Mouse (Mus musculus) liver, embryonic 13.5 days (tissue): Measurements from ENCODE around the gene Krtap19-9b. TPM values are rescaled to one million over a fixed set of nuclear protein-coding genes. Genes with fewer than 3 reads are reported as not detected.

Experiments
- ATAC-seq: fragments of 200-750 bp; cut with Nextera tagmentation; 2 replicates; pipeline ENCODE4 v1.8.0; 2017; ENCODE audit warnings: low read depth, mild to moderate bottlenecking, moderate number of reproducible peaks, moderate library complexity
- DNase-seq: peaks from one replicate; pipeline ENCODE4 v3.0.0; 2022
- H3K27ac ChIP-seq: fragments of 300-500 bp; sonication (generic); 2 replicates; pipeline ENCODE4 v1.5.1; 2015; ENCODE audit warnings: moderate library complexity, mild to moderate bottlenecking, inconsistent platforms
- H3K27me3 ChIP-seq: fragments of 300-500 bp; sonication (generic); 2 replicates; pipeline ENCODE4 v1.6.1; 2015; ENCODE audit warnings: mild to moderate bottlenecking, inconsistent platforms
- H3K36me3 ChIP-seq: fragments of 300-500 bp; sonication (generic); 2 replicates; pipeline ENCODE4 v1.6.1; 2015; ENCODE audit warnings: mild to moderate bottlenecking, inconsistent platforms
- H3K4me1 ChIP-seq: fragments of 300-500 bp; sonication (generic); replicated peaks from 2 replicates; pipeline ENCODE4 v1.6.1; 2015; ENCODE audit warnings: inconsistent platforms
- H3K4me2 ChIP-seq: fragments of 300-500 bp; sonication (generic); 2 replicates; pipeline ENCODE4 v1.6.1; 2015; ENCODE audit warnings: inconsistent platforms, mild to moderate bottlenecking, moderate library complexity
- H3K4me3 ChIP-seq: fragments of 300-500 bp; sonication (generic); replicated peaks from 2 replicates; pipeline ENCODE4 v1.5.1; 2015; ENCODE audit warnings: mild to moderate bottlenecking, inconsistent platforms
- H3K9ac ChIP-seq: fragments of 300-500 bp; sonication (generic); 2 replicates; pipeline ENCODE4 v1.6.1; 2015; ENCODE audit warnings: mild to moderate bottlenecking, inconsistent platforms
- H3K9me3 ChIP-seq: fragments of 300-500 bp; sonication (generic); replicated peaks from 2 replicates; pipeline ENCODE4 v1.6.1; 2016; ENCODE audit warnings: inconsistent platforms
- WGBS: fragments of 180-500 bp; shearing (Covaris S2); methylation state at CpG from one replicate; pipeline ENCODE4 v1.1.7; 2015; ENCODE audit not compliant: insufficient replicate concordance; 5-methylcytosine and 5-hydroxymethylcytosine counted together
- polyA plus RNA-seq: library from polyadenylated mRNA; unstranded; fragments of >200 nt; fragmentation: Nextera tagmentation; extraction: Ambion mirVana; gene quantifications from 2 replicates; pipeline ENCODE4 v1.2.1, GENCODE M21; 2015

Krtap19-9b gene
- polyA plus RNA-seq: not detected in 2 replicates

DNA sequence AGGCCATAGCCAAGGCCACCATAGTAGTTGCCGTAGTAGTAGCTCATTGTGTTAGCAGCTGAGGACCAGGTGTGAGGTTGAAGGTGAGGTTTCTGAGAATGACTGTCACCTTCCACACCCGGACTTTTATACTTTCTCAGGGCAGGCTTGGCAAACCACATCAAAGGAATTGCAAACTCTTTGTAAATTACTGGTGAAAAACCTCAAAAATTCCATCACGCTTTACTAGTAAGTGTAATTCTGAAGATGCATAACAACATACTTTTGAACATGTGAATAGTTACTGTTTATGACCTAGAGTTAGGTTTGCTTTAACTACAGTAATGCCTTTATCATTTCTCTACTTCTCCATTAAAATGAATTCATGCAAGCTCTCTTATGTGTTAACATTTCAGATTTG, at the start of gene Krtap19-9b:
TSS of gene Krtap19-9b (minus strand) at position 101 of the 400 bp plus-strand sequence.
- WGBS: 62% methylated on average over 3 of the region's 3 CpGs

GRCm38 (mm10) chr16:88962773-88963172, 30.7 kb upstream of the Krtap19-9b start, which contains the start of gene Krtap16-3:
Gene Krtap16-3 (minus strand): TSS chr16:88962873.
- no peaks in the 10 kb centered on the region for H3K4me1 ChIP-seq
- no peaks in the 10 kb centered on the region for H3K27me3 ChIP-seq
- no peak for ATAC-seq
- no peaks in the 10 kb centered on the region for H3K36me3 ChIP-seq
- DNase-seq: no peak
- no peaks in the 10 kb centered on the region for H3K9me3 ChIP-seq
- H3K9ac ChIP-seq: no peak within 1 kb of the TSS
- no peak within 1 kb of the TSS for H3K27ac ChIP-seq
- WGBS: 61% methylated on average over 7 of the region's 7 CpGs
- no peak within 1 kb of the TSS for H3K4me3 ChIP-seq
- no peak within 1 kb of the TSS for H3K4me2 ChIP-seq

More for the DNA sequence above, at the start of gene Krtap19-9b:
- no peaks in the 10 kb centered on the region for H3K36me3 ChIP-seq
- H3K9ac ChIP-seq: no peak within 1 kb of the TSS
- no peaks in the 10 kb centered on the region for H3K27me3 ChIP-seq
- no peaks in the 10 kb centered on the region for H3K9me3 ChIP-seq
- H3K4me1 ChIP-seq: no peaks in the 10 kb centered on the region
- no peak within 1 kb of the TSS for H3K27ac ChIP-seq
- no peak for ATAC-seq
- DNase-seq: no peak
- H3K4me3 ChIP-seq: no peak within 1 kb of the TSS
- no peak within 1 kb of the TSS for H3K4me2 ChIP-seq

DNA sequence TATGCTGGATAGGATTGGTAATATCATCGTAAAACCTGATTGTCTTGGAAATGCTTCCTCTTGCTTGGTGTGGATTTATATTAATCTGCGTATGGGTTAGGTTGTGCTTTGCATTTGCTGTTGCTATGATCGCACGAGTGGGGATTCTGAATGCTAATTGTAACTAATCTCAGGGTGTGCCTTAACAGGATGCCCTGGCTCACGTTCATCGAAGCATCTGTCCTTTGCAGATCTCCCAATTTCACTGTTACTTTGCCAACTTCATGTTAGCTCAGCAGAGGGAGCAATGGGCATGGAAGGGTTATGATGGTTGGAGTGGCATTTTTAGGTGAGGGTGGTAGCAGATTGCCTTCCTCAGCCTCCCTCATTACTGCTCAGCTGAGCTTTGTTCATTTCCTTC, 9.0 kb upstream of the Krtap19-9b start:
- Histone ChIP-seq H3K9me3 (no peaks in the 10 kb centered on the region), H3K27ac (no peak overlapping the region), H3K36me3 (no peaks in the 10 kb centered on the region), H3K4me2 (no peak overlapping the region), H3K4me1 (no peaks in the 10 kb centered on the region), H3K27me3 (no peaks in the 10 kb centered on the region), H3K4me3 (no peak overlapping the region), H3K9ac (no peak overlapping the region)
- DNase-seq (no peak), ATAC-seq (no peak)
- 74% methylated on average over 6 of the region's 6 CpGs for whole genome bisulfite sequencing

GRCm38 (mm10) chr16:88938252-88938651, 6.2 kb upstream of the Krtap19-9b start:
- no peak overlapping the region for H3K27ac ChIP-seq
- no peaks in the 10 kb centered on the region for H3K4me1 ChIP-seq
- H3K36me3 ChIP-seq: no peaks in the 10 kb centered on the region
- ATAC-seq: no peak
- H3K9ac ChIP-seq: no peak overlapping the region
- H3K4me2 ChIP-seq: no peak overlapping the region
- no peaks in the 10 kb centered on the region for H3K9me3 ChIP-seq
- DNase-seq: no peak
- no peak overlapping the region for H3K4me3 ChIP-seq
- no peaks in the 10 kb centered on the region for H3K27me3 ChIP-seq
- WGBS: 59% methylated on average over 7 of the region's 7 CpGs

DNA sequence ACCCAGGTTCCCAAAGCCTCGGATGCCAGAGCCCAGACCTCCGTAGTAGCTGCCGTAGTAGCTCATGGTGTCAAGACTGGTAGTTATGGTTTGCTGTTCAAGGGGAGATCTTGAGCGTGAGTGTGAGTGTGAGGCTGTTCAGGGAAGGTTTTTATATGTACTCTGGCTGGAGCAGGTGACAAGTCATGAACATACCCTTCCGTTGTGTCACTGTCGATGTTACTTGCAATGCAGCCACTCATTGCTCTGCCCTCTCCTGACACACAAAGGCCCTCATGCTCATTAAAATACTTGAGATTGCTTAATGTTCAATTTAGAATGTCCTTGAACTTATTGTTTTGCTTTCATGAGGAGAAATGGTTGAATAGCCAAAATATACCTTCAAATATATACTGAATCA, 35.7 kb downstream of the Krtap19-9b start, which contains the start of gene Krtap19-5:
TSS of gene Krtap19-5 (minus strand) at position 101 of the 400 bp plus-strand sequence.
- 75% methylated on average over 6 of the region's 6 CpGs for WGBS
- Histone ChIP-seq H3K4me2 (no peak within 1 kb of the TSS), H3K27me3 (no peaks in the 10 kb centered on the region), H3K4me3 (no peak within 1 kb of the TSS), H3K9ac (no peak within 1 kb of the TSS), H3K36me3 (no peaks in the 10 kb centered on the region), H3K9me3 (no peaks in the 10 kb centered on the region), H3K27ac (no peak within 1 kb of the TSS), H3K4me1 (no peaks in the 10 kb centered on the region)
- DNase-seq: no peak
- no peak for ATAC-seq

GRCm38 (mm10) chr16:88886870-88887269, 45.2 kb downstream of the Krtap19-9b start:
- H3K27me3 ChIP-seq: no peaks in the 10 kb centered on the region
- ATAC-seq (no peak), DNase-seq (no peak)
- no peaks in the 10 kb centered on the region for H3K9me3 ChIP-seq
- H3K27ac ChIP-seq: no peak overlapping the region
- WGBS: 63% methylated on average over 6 of the region's 6 CpGs
- no peaks in the 10 kb centered on the region for H3K36me3 ChIP-seq
- no peak overlapping the region for H3K9ac ChIP-seq
- H3K4me2 ChIP-seq: no peak overlapping the region
- H3K4me3 ChIP-seq: no peak overlapping the region
- H3K4me1 ChIP-seq: no peaks in the 10 kb centered on the region

DNA sequence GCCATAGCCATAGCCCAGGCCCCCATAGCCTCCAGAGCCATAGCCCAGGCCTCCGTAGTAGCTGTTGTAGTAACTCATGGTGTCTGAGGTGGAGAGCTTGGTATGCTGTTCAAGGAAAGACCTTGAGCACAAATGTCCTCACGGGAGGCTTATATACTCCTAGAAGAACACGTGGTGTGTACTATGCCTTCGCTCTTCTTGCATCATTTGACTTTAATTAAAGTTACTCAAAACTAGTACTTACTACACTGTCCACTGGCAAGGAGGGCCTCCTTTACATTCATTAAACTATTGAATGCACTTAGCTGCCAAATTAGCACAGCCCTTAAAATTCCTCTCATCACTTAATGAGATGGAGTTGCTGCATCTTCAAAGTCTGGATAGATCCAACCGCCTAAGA, 47.1 kb downstream of the Krtap19-9b start, which contains the start of gene Krtap19-4:
TSS of gene Krtap19-4 (minus strand) at position 101 of the 400 bp plus-strand sequence.
- ATAC-seq (no peak), DNase-seq (no peak)
- Histone ChIP-seq H3K9me3 (no peaks in the 10 kb centered on the region), H3K36me3 (no peaks in the 10 kb centered on the region), H3K4me1 (no peaks in the 10 kb centered on the region), H3K9ac (no peak within 1 kb of the TSS), H3K4me2 (no peak within 1 kb of the TSS), H3K4me3 (no peak within 1 kb of the TSS), H3K27me3 (no peaks in the 10 kb centered on the region), H3K27ac (no peak within 1 kb of the TSS)
- 66% methylated on average over 5 of the region's 5 CpGs for WGBS

Other genes starting within 250 kb of the Krtap19-9b start
- gene 2310061N02Rik, start 224.3 kb downstream of the Krtap19-9b start, polyA plus RNA-seq: not detected in 2 replicates
- gene Krtap13-1, start 203.4 kb downstream of the Krtap19-9b start, polyA plus RNA-seq: not detected in 2 replicates
- not detected in 2 replicates for gene Krtap13, start 180.6 kb downstream of the Krtap19-9b start, polyA plus RNA-seq
- not detected in 2 replicates for gene 2310034C09Rik, start 173.4 kb downstream of the Krtap19-9b start, polyA plus RNA-seq
- gene 2310057N15Rik, start 158.1 kb downstream of the Krtap19-9b start, polyA plus RNA-seq: not detected in 2 replicates
- not detected in 2 replicates for gene Gm5965, start 154.4 kb downstream of the Krtap19-9b start, polyA plus RNA-seq
- not detected in 2 replicates for gene Gm20741, start 120.0 kb downstream of the Krtap19-9b start, polyA plus RNA-seq
- not detected in 2 replicates for gene Krtap15, start 112.0 kb downstream of the Krtap19-9b start, polyA plus RNA-seq
- not detected in 2 replicates for gene Krtap14, start 106.1 kb downstream of the Krtap19-9b start, polyA plus RNA-seq
- not detected in 2 replicates for gene Krtap19-1, start 62.9 kb downstream of the Krtap19-9b start, polyA plus RNA-seq
- not detected in 2 replicates for gene Krtap19-2, start 58.0 kb downstream of the Krtap19-9b start, polyA plus RNA-seq
- gene Krtap19-3, start 54.2 kb downstream of the Krtap19-9b start, polyA plus RNA-seq: not detected in 2 replicates
- gene Krtap19-4, start 47.2 kb downstream of the Krtap19-9b start, polyA plus RNA-seq: not detected in 2 replicates
- not detected in 2 replicates for gene Krtap19-5, start 35.8 kb downstream of the Krtap19-9b start, polyA plus RNA-seq
- gene Krtap16-3, start 30.6 kb upstream of the Krtap19-9b start, polyA plus RNA-seq: not detected in 2 replicates
- gene Krtap22-2, start 78.5 kb upstream of the Krtap19-9b start, polyA plus RNA-seq: not detected in 2 replicates
- gene Gm10229, start 83.0 kb upstream of the Krtap19-9b start, polyA plus RNA-seq: not detected in 2 replicates
- gene Krtap6-1, start 99.4 kb upstream of the Krtap19-9b start, polyA plus RNA-seq: not detected in 2 replicates
- not detected in 2 replicates for gene Gm10228, start 109.2 kb upstream of the Krtap19-9b start, polyA plus RNA-seq
- not detected in 2 replicates for gene Krtap6-5, start 115.6 kb upstream of the Krtap19-9b start, polyA plus RNA-seq
- not detected in 2 replicates for gene 1110025L11Rik, start 131.7 kb upstream of the Krtap19-9b start, polyA plus RNA-seq
- gene Krtap6-3, start 151.8 kb upstream of the Krtap19-9b start, polyA plus RNA-seq: not detected in 2 replicates
- not detected in 2 replicates for gene Gm6358, start 208.6 kb upstream of the Krtap19-9b start, polyA plus RNA-seq
- gene Gm10061, start 218.8 kb upstream of the Krtap19-9b start, polyA plus RNA-seq: not detected in 2 replicates
- gene Gm9789, start 225.7 kb upstream of the Krtap19-9b start, polyA plus RNA-seq: not detected in 2 replicates
- gene Gm7735, start 237.2 kb upstream of the Krtap19-9b start, polyA plus RNA-seq: not detected in 2 replicates
- gene 1110057P08Rik, start 242.5 kb upstream of the Krtap19-9b start, polyA plus RNA-seq: not detected in 2 replicates